Mouse (Mus musculus): Measurements from ENCODE around the gene Ghdc.
A peak's percentile ranks its signal among the peaks of the same experiment; 100 is the strongest.

The Ghdc gene

DNA sequence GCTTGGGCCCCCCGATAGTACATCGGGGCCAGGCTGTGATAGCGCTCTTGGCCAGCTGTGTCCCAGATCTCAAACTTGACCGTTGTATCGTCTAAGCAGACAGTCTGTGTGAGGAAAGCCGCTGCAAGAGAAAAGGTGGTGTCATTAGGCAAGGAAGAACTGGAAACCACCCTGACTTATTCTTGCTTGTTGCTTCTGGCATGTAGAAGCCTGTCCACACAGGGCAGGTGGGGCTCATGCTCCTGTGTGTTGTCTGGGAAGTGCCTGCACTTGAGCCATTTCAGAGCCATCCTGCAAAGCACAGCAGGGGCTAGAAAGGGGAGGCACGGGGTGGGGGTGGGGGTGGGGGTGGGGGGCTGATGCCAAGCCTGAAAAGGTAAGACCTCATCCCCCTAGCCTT, 52.3 kb downstream of the Ghdc start:
- no peak for DNase-seq (ENCODE audit: low spot score in 2 of 2)

DNA sequence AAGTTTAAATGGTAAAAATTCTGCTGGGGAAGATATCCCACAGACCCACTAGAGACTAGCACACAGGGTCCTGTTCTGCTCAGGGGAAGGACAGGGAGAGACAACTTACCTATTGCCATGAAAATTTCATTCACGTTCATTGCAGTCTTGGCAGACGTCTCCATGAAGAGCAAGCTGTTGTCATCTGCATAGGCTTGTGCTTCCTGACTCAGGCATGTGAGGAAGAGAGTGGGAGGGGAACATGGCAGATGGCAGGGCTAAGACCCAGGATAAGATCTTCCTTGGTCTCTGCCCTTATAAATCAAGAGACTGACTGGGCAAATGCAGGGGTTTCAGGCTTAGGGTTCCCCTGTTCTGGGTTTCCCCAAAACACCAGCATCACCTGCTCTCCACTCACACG, 54.1 kb downstream of the Ghdc start:
- DNase-seq (ENCODE audit: low spot score in 2 of 2), result peak in 1 of 2 experiments; percentile 57

All from right cerebral cortex, adult 2 months (tissue).